14 mouse cellular contexts compared by ENCODE assay signal in the genomic region with DNA sequence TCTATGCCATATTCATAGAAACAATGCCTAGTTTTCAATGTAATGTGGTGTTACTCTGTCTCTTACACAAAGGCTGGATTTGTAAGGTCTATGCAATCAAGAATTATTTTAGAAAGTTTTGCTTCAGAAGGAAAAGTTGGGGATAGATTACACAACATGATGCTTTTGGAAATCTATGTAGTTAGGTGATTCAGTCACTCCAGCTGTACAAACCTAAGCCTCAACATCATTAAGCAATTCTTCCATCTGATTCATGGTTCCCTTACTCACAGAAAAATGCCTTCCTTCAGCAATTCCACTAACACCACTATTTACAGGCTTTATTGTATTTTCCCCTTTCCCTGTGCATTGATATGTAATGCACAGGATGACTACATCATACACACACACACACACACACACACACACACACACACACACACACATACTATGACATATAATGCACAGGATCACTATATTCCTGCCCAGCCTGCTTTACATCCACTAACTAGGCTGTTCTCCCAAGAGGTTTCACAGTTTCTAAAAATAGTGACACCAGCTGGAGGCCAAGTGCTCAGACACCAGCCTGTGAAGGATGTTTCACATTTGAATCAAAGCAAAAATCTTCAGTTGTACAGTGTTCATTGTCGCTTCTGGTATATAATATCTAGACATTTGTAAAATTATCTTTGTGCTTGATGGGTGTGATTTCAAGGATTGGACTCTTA.
DNase-seq lines count a peak whose midpoint lies in the region; ATAC-seq and TF ChIP-seq lines count a peak whose summit lies in the region.
"Had no signal": no experiment of that assay in that cellular context is flagged by ENCODE, and none has a peak within 500 bp of the region (broad histone marks: within the 10 kb centered on the region; RNA-seq: fewer than 3 reads in every experiment).

No protein-coding gene starts in this region.

- intact Hi-C loops in gastrocnemius, adult 2 months (cut with DNase I): no loop called here

- H3K27ac ChIP-seq in gastrocnemius, adult 2 months: no peak overlapping the region
- H3K27ac ChIP-seq in liver, embryonic 12.5 days: no peak overlapping the region
- H3K27ac ChIP-seq: liver, embryonic 13.5 days had no signal

- H3K9me3 ChIP-seq in liver, embryonic 12.5 days (replicated peaks): no peaks in the 10 kb centered on the region
- H3K9me3 ChIP-seq: liver, embryonic 13.5 days had no signal

- WGBS in liver, embryonic 12.5 days (ENCODE audit: insufficient replicate concordance): 67% methylated on average over 1 of the region's 1 CpGs

- no peaks in the 10 kb centered on the region for H3K27me3 ChIP-seq in liver, embryonic 12.5 days (replicated peaks)
- H3K27me3 ChIP-seq: liver, embryonic 13.5 days had no signal

- H3K4me3 ChIP-seq in gastrocnemius, adult 2 months: no peak overlapping the region
- no peak overlapping the region for H3K4me3 ChIP-seq in liver, embryonic 12.5 days
- H3K4me3 ChIP-seq: liver, embryonic 13.5 days had no signal

- no peak for DNase-seq in gastrocnemius, adult 2 months
- no peak for DNase-seq in gastrocnemius, postnatal 10 days
- DNase-seq in left cerebral cortex, adult 18-20 months (ENCODE audit: low spot score in 2 of 2): peak; percentile 29
- no peak for DNase-seq in left cerebral cortex, adult 11 months (ENCODE audit: low spot score)
- DNase-seq in NIH3T3 (ENCODE audit: low read depth): peak; percentile 72
- peak; percentile 59 for DNase-seq in fibroblast of lung, adult 2 months (ENCODE audit: low read depth)
- no peak for DNase-seq in Muller cell, postnatal 12 days (ENCODE audit: inconsistent ontology term)
- DNase-seq: adrenal gland, postnatal 14 days; cerebellum, postnatal 10 days; kidney, adult 9 months; liver, embryonic 13.5 days; lung, postnatal 10 days; thymus, postnatal 25 days had no signal

- H3K4me1 ChIP-seq in liver, embryonic 12.5 days: no peaks in the 10 kb centered on the region
- H3K4me1 ChIP-seq: liver, embryonic 13.5 days had no signal

- H3K4me2 ChIP-seq in liver, embryonic 12.5 days: no peak overlapping the region
- H3K4me2 ChIP-seq: liver, embryonic 13.5 days had no signal

- TF ChIP-seq CTCF in gastrocnemius, adult 2 months (IDR thresholded peaks at IDR 0.05): peak; percentile 11; the same call in 1 of the 2 replicates

- no peak for ATAC-seq in liver, embryonic 12.5 days

- no peak overlapping the region for H3K9ac ChIP-seq in liver, embryonic 12.5 days
- H3K9ac ChIP-seq: liver, embryonic 13.5 days had no signal

- no peaks in the 10 kb centered on the region for H3K36me3 ChIP-seq in liver, embryonic 12.5 days
- H3K36me3 ChIP-seq: liver, embryonic 13.5 days had no signal

Comparison
In these comparisons a context has a peak if more than half of its experiments do, and no peak if none do; other contexts are left out.
1. DNase-seq: peak in left cerebral cortex, adult 18-20 months (2 of 2), NIH3T3 (single experiment) and fibroblast of lung, adult 2 months (single experiment); none in gastrocnemius, adult 2 months (single experiment), gastrocnemius, postnatal 10 days (single experiment), left cerebral cortex, adult 11 months (single experiment) and Muller cell, postnatal 12 days (single experiment).